Mouse (Mus musculus): Measurements from ENCODE around the gene Magt1. TPM values are rescaled to one million over a fixed set of nuclear protein-coding genes. Genes with fewer than 3 reads are reported as not detected.
"Not testable (repeated sequence)": the region's sequence is repeated elsewhere in the genome, so short reads cannot be mapped to it uniquely, and the experiment has no call there.

Gene Magt1
- polyA plus RNA-seq, 1 experiment, result 7.9 TPM

DNA sequence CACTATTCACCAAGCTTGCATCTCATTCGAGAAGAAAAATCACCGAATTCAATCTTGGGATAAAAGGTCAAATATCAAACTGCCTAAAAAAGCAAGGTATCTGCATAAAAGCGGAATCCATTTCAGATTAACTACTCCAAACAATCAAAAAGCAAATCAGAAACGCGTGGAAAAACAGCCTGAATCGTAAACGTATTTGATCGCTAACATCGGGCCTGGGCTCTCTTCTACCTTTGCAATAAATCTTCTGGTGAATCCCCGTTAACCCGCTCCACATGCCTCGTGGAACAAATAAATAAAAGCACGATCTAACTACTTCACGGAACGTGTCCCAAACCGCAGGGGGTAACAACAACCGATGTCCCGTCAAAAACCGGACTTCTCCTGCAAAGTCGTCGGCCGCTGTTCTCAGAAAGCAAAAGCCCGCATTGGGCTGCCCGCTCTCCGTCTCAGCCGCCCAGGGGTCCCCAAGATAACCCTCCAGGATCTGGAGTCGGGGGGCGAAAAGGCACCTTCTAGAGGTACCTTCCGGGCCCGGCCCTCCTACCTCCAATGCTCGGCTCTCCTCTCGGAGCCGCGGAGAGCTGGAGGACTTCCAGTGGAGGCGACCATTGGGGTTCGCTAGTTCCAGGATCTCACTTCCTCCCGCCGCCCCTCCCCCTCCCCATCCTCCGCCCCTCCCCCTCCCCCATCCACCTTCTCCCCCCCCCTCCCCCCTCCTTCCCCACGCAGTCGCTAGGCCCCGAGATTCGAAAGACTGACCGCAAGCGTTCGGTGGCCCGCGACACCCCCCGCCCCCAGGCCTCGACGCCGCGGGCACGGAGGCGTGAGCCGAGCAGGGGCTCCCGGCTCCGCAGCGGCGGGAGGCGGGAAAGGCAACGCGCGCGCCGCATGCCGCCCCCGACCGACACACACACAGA is 83.5 kb downstream of the Magt1 start:
- H3K4me3 ChIP-seq (replicated peaks; ENCODE audit: extremely low read depth, low read depth, low read length), result peak overlapping the region; percentile 85
- H3K4me1 ChIP-seq (ENCODE audit: control insufficient read depth, insufficient read depth, low read length), result peaks cover 12% of the 10 kb centered on the region
- peak; percentile 44 for DNase-seq
- TF ChIP-seq POLR2A (IDR thresholded peaks at IDR 0.05; ENCODE audit: borderline replicate concordance, extremely low read depth, low read depth, low read length) (no peak), CTCF (IDR thresholded peaks at IDR 0.05; ENCODE audit: insufficient read depth, low read length) (no peak)
- 24% methylated on average over 36 of the region's 69 CpGs for WGBS

DNA sequence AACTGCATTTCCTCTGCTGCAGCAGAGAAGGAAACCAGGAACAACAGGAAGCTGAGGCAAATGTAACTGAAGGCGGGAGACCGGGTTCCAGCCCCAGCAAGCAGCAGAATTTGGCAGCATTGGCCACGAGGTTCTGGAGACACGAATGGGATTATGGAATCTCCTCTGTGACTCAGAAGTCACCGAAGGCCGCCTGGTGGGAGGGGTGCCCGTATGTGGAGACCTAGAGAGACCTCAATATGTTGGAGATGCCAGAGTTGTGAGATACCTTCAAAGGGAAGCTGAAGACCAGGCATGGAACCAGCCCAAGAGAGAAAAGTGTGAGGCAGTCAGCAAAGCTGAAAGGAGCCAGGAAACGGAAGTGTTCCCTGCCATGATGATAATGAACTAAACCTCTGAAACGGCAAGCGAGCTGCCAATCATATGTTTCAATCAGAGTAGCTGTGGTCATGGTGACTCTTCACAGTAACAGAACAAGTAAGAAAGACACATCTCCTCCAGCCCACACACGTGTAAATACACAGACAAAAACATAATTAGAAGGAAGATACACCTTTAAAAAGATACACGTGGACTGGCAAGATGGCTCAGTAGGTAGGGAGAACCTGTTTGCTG is 85.5 kb downstream of the Magt1 start:
- TF ChIP-seq CTCF (IDR thresholded peaks at IDR 0.05; ENCODE audit: insufficient read depth, low read length), result no peak
- no peak for TF ChIP-seq POLR2A (IDR thresholded peaks at IDR 0.05; ENCODE audit: borderline replicate concordance, extremely low read depth, low read depth, low read length)
- DNase-seq, result no peak
- Histone ChIP-seq H3K4me3 (replicated peaks; ENCODE audit: extremely low read depth, low read depth, low read length) (no peak overlapping the region), H3K4me1 (ENCODE audit: control insufficient read depth, insufficient read depth, low read length) (peaks cover 12% of the 10 kb centered on the region)
- 43% methylated on average over 12 of the region's 12 CpGs for WGBS

DNA sequence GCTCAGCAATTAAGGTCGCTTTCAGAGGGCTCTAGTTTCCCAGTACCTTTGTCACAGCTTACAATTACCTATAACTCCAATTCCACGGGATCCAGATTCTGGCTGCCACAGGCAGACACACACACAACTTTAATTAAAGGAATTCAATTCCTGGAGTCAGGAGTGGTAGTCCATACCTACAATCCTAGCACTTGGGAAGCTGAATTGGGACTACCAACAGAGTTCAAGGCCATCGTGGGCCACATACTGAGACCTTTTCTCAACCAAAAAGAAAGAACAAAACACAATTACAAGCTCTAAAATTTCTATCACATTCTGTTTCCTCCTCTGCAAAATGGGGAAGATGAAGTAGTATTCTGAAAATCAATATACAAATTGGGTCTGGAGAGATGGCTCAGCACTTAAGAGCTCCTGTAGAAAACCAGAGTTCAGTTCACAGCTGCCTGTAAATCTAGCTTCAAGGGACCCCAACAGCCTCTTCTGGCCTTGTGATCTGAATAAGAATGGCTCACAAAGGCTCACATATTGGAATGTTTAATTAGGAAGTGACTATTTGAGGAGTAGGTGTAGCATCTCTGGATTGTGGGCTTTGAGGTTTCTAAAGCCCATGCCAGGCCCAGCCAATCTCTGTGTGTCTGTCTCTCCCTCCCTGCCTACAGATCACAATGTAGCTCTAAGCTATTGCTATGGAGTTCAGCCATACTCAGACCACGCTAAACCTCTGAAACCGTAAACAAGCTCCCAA is 87.2 kb downstream of the Magt1 start:
- H3K4me1 ChIP-seq (ENCODE audit: control insufficient read depth, insufficient read depth, low read length), result peaks cover 10% of the 10 kb centered on the region
- 71% methylated on average over 5 of the region's 5 CpGs for WGBS
- no peak overlapping the region for H3K4me3 ChIP-seq (replicated peaks; ENCODE audit: extremely low read depth, low read depth, low read length)
- DNase-seq, result no peak
- TF ChIP-seq CTCF (IDR thresholded peaks at IDR 0.05; ENCODE audit: insufficient read depth, low read length) (no peak), POLR2A (IDR thresholded peaks at IDR 0.05; ENCODE audit: borderline replicate concordance, extremely low read depth, low read depth, low read length) (no peak)

DNA sequence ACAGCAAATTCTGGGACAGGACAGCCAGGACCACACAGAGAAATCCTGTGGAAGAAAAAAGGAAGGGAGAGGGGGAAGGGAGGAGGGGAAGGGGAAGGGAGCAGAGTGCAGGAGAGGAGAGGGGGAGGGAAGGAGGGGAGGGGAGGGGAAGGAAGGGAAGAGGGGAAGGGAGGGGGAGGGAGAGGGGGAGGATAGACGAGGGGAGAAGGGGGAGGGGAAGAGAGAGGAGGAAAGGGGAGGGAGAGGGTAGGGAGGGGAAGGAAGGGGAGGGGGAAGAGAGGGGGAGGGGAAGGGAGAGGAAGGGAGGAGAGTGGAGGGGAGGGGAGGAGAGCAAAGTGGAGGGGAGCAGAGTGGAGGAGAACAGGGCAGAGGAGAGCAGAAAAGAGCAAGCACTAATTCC is 87.8 kb downstream of the Magt1 start:
- no peak for DNase-seq
- WGBS, result no CpG with 5 or more reads among the region's 1 CpGs
- Histone ChIP-seq H3K4me3 (replicated peaks; ENCODE audit: extremely low read depth, low read depth, low read length) (no peak overlapping the region), H3K4me1 (ENCODE audit: control insufficient read depth, insufficient read depth, low read length) (peaks cover 10% of the 10 kb centered on the region)
- TF ChIP-seq CTCF (IDR thresholded peaks at IDR 0.05; ENCODE audit: insufficient read depth, low read length) (no peak), POLR2A (IDR thresholded peaks at IDR 0.05; ENCODE audit: borderline replicate concordance, extremely low read depth, low read depth, low read length) (no peak)

DNA sequence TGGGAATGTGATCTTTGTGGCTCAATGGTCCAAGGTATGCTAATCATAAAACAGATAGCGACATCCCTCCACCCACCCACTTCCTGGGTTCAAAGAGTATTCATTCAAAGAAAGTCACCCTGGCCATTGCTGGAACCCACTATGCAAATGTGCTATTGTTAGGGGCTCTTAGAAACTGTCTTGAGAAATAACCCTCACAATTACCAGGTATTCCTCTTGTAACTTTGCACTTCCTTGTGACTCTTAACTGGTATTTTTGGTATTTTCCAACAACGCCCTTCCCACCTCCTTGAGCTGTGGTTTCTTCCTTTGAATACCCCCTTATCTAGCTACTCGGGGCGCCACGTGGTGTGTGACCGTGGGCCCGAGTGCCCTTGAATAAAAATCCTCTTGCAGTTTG is 88.7 kb downstream of the Magt1 start:
- H3K4me3 ChIP-seq (replicated peaks; ENCODE audit: extremely low read depth, low read depth, low read length); DNase-seq: not testable (repeated sequence)
- WGBS, result 83% methylated on average over 7 of the region's 7 CpGs
- H3K4me1 ChIP-seq (ENCODE audit: control insufficient read depth, insufficient read depth, low read length), result peaks cover 10% of the 10 kb centered on the region

DNA sequence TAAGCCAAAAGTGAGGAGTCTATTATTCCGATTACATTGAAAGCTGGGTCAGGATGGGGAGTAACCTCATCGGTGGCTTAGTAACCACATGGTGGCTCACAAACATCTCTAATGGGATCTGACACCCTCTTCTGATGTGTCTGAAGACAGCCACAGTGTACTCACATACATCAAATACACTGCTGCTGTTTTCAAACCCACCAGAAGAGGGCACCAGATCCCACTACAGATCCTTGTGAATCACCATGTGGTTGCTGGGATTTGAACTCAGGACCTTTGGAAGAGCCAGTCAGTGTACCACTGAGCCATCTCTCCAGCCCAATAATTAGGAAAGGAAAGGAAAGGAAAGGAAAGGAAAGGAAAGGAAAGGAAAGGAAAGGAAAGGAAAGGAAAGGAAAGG is 90.3 kb downstream of the Magt1 start:
- WGBS, result 79% methylated on average over 2 of the region's 2 CpGs
- no peak for TF ChIP-seq POLR2A (IDR thresholded peaks at IDR 0.05; ENCODE audit: borderline replicate concordance, extremely low read depth, low read depth, low read length)
- no peak for TF ChIP-seq CTCF (IDR thresholded peaks at IDR 0.05; ENCODE audit: insufficient read depth, low read length)
- Histone ChIP-seq H3K4me1 (ENCODE audit: control insufficient read depth, insufficient read depth, low read length) (peaks cover 7% of the 10 kb centered on the region), H3K4me3 (replicated peaks; ENCODE audit: extremely low read depth, low read depth, low read length) (no peak overlapping the region)
- DNase-seq, result no peak

Other genes with a start within 250 kb of the Magt1 start
- 0.24 and 0.26 TPM in 2 replicates for gene Fgf16, start 247.6 kb downstream of the Magt1 start, polyA plus RNA-seq (2012; rRNA removed)
- gene Atrx, start 82.5 kb downstream of the Magt1 start, polyA plus RNA-seq (2012; rRNA removed), result 41.5 and 62.7 TPM in 2 replicates
- 42.6 and 60.5 TPM in 2 replicates for gene Cox7b, start 3.8 kb upstream of the Magt1 start, polyA plus RNA-seq (2012; rRNA removed)
- 5.4 and 7.9 TPM in 2 replicates for gene Atp7a, start 15.4 kb upstream of the Magt1 start, polyA plus RNA-seq (2012; rRNA removed)
- 1.4 and 2.0 TPM in 2 replicates for gene Tlr13, start 131.3 kb upstream of the Magt1 start, polyA plus RNA-seq (2012; rRNA removed)
- gene Pgk1, start 175.2 kb upstream of the Magt1 start, polyA plus RNA-seq (2012; rRNA removed), result 32.1 and 64.4 TPM in 2 replicates
- 6.2 and 11.0 TPM in 2 replicates for gene Taf9b, start 209.3 kb upstream of the Magt1 start, polyA plus RNA-seq (2012; rRNA removed)
- gene Fnd3c2, start 243.5 kb upstream of the Magt1 start, polyA plus RNA-seq (2012; rRNA removed), result not detected in 2 replicates